Mouse (Mus musculus) liver, embryonic 14.5 days (tissue): ENCODE results near the gene Rapgef3. TPM values are rescaled to one million over a fixed set of nuclear protein-coding genes. Genes with fewer than 3 reads are reported as not detected.

Experiments
- ATAC-seq: fragments of 200-750 bp; cut with Nextera tagmentation; 2 replicates; pipeline ENCODE4 v1.8.0; 2017; ENCODE audit warnings: moderate number of reproducible peaks, mild to moderate bottlenecking, moderate library complexity; ENCODE audit not compliant: insufficient read depth
- DNase-seq, 3 experiments: peaks; one replicate each; pipeline ENCODE4 v3.0.0-alpha.2; 2012 to 2013; ENCODE audit warnings: low read depth in 3 of 3, low spot score in 3 of 3
- H3K27ac ChIP-seq: fragments of 300-500 bp; sonication (generic); 2 replicates; pipeline ENCODE4 v1.5.1; 2014; ENCODE audit warnings: moderate library complexity, mild to moderate bottlenecking, control low read depth, inconsistent platforms
- H3K27me3 ChIP-seq: fragments of 300-500 bp; sonication (generic); 2 replicates; pipeline ENCODE4 v1.6.1; 2014; ENCODE audit warnings: mild to moderate bottlenecking, low read length, moderate library complexity; ENCODE audit not compliant: control insufficient read depth, insufficient read depth
- H3K36me3 ChIP-seq: fragments of 300-500 bp; sonication (generic); replicated peaks from 2 replicates; pipeline ENCODE4 v1.6.1; 2014; ENCODE audit warnings: low read depth; ENCODE audit not compliant: control insufficient read depth, insufficient read depth
- H3K4me1 ChIP-seq, 2 experiments: fragments of 200-500 bp in 1 of 2; fragments of 300-500 bp in 1 of 2; sonication (generic) in 1 of 2; replicated peaks; 2 replicates each; pipeline ENCODE4 v1.6.1; 2012 to 2014; ENCODE audit warnings: antibody characterized with exemption in 1 of 2, inconsistent platforms in 1 of 2, low read length in 1 of 2; ENCODE audit not compliant: control insufficient read depth in 2 of 2, insufficient read depth in 2 of 2
- H3K4me2 ChIP-seq: fragments of 300-500 bp; sonication (generic); 2 replicates; pipeline ENCODE4 v1.6.1; 2014; ENCODE audit warnings: low read depth, mild to moderate bottlenecking, control low read depth, moderate library complexity
- H3K4me3 ChIP-seq, 2 experiments: fragments of 200-500 bp in 1 of 2; fragments of 300-500 bp in 1 of 2; sonication (generic) in 1 of 2; 2 replicates each; pipeline ENCODE4 v1.5.1; 2012 to 2014; ENCODE audit warnings: low read depth in 2 of 2, low read length in 2 of 2, mild to moderate bottlenecking in 2 of 2, control low read depth in 1 of 2, inconsistent platforms in 1 of 2, moderate library complexity in 1 of 2; ENCODE audit not compliant: insufficient read depth in 1 of 2
- H3K9ac ChIP-seq: fragments of 300-500 bp; sonication (generic); replicated peaks from 2 replicates; pipeline ENCODE4 v1.6.1; 2014; ENCODE audit warnings: mild to moderate bottlenecking, control low read depth, moderate library complexity
- H3K9me3 ChIP-seq: fragments of 300-500 bp; sonication (generic); 2 replicates; pipeline ENCODE4 v1.6.1; 2016; ENCODE audit warnings: low read length, mixed read lengths; ENCODE audit not compliant: control insufficient read depth
- CTCF ChIP-seq: IDR thresholded peaks from 2 replicates; pipeline ENCODE4 v1.5.1; 2016; ENCODE audit warnings: antibody characterized with exemption, low read depth, control low read depth
- EP300 ChIP-seq: IDR thresholded peaks from 2 replicates; pipeline ENCODE4 v1.6.1; 2016; ENCODE audit warnings: antibody characterized with exemption, low read depth
- WGBS: fragments of 180-500 bp; shearing (Covaris S2); extraction: QIAGEN DNeasy Blood & Tissue Kit; methylation state at CpG from one replicate; pipeline ENCODE4 v1.1.7; 2014; ENCODE audit not compliant: insufficient replicate concordance; 5-methylcytosine and 5-hydroxymethylcytosine counted together
- polyA plus RNA-seq, 2 experiments: library from polyadenylated mRNA; depleted of rRNA in 1 of 2; stranded (reverse) in 1 of 2; unstranded in 1 of 2; fragments of >200 nt; fragmentation: Nextera tagmentation in 1 of 2; extraction: Ambion mirVana in 1 of 2; gene quantifications; 2 replicates each; pipeline versions ENCODE4 v1.2.1 to v1.2.3; 2012 to 2014

Gene Rapgef3
- polyA plus RNA-seq, 2 experiments, result 0.84 to 2.2 TPM

DNA sequence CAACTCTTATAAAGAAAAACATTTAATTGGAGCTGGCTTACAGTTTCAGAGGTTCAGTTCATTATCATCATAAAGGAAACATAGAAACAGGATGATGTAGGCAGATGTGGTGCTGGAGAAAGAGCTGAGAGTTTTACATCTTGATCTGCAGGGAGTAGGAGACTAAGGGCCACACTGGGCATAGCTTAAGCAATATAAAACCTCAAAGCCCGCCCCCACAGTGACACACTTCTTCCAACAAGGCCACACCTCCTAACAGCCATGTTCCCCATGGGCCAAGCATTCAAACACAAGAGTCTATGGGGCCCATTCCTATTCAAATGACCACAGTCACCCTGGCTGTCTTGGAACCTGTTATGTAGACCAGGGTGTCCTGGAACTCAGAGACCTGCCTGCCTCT is 11.8 kb upstream of the Rapgef3 start:
- WGBS, result 63% methylated on average over 1 of the region's 1 CpGs
- Histone ChIP-seq H3K9ac (no peak overlapping the region), H3K36me3 (no peaks in the 10 kb centered on the region), H3K27ac (no peak overlapping the region), H3K27me3 (peaks cover 8% of the 10 kb centered on the region), H3K9me3 (no peaks in the 10 kb centered on the region), H3K4me1 (peaks cover 0 to 9% of the 10 kb centered on the region in 2 experiments; a peak in 2 of 4 replicates), H3K4me3 (no peak overlapping the region), H3K4me2 (no peak overlapping the region)
- ATAC-seq (no peak), DNase-seq (no peak)
- TF ChIP-seq CTCF (no peak), EP300 (no peak)

DNA sequence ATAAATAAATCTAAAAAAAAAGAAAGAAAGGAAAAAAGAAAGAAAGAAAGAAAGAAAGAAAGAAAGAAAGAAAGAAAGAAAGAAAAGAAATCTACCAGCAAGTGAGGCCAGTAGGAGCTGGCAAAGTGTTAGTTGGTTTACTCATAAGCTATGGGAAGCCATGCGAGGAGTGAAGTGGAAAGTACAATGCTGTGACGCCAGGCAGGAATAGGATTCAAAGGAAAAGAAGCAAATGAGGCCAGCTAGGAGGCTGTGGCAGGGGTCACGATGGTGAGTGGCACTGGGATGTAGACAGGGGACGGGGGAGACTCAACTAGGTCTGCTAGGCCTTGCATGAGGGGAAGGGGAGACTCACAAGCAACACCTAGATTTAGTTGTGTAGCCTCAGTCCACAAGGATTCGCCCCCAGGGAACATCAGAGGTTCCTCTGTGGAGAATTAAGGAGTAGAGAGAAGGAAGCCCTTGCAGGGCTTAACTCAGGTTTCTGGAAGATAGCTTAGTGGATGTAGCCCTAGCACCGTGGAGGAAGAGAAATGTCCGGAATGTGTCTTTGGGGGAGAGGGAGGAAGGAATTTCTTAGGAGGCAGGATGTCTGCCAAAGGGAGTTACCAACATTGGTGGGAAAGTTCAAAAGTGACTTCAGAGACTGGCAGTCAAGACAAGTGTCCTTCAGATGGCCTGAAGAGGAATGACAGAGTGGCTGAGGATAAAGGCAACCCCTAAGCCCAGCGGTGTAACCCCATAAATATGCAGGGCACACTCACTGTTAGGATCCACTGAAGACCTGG is 10.7 kb upstream of the Rapgef3 start, which contains the start of gene Slc48a1:
Gene Slc48a1 (plus strand): TSS at position 210 of the 788 bp plus-strand sequence.
- DNase-seq (no peak), ATAC-seq (no peak)
- Histone ChIP-seq H3K4me3 (no peak within 1 kb of the TSS), H3K4me2 (no peak within 1 kb of the TSS), H3K9me3 (no peaks in the 10 kb centered on the region), H3K9ac (no peak within 1 kb of the TSS), H3K27me3 (peaks cover 8% of the 10 kb centered on the region), H3K27ac (no peak within 1 kb of the TSS), H3K36me3 (no peaks in the 10 kb centered on the region), H3K4me1 (peaks cover 0 to 10% of the 10 kb centered on the region in 2 experiments; a peak in 2 of 4 replicates)
- 60% methylated on average over 8 of the region's 8 CpGs for WGBS
- no peak for TF ChIP-seq EP300
- no peak for TF ChIP-seq CTCF

DNA sequence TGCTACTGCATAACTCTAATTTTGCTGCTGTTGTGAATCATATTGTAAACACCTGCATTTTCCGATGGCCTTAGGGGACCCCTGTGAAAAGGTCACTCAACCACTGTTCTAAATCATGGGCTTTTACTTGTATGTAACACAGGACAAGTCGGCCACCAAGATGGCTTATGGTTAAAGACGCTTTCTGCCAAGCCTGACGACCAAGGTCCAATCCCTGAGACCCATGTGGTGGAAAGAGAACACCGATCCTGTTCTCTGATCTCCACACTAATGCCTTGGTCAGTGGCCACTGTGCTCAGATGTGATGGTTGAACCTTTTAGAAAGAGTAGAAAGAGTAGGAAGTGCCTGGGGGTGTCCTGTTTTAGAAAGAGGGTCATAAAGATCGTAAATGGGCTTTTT is 9.1 kb upstream of the Rapgef3 start:
- no peak for ATAC-seq
- Histone ChIP-seq H3K4me2 (no peak overlapping the region), H3K36me3 (no peaks in the 10 kb centered on the region), H3K4me3 (no peak overlapping the region), H3K27me3 (peaks cover under 1% of the 10 kb centered on the region; the same call in 1 of the 2 replicates), H3K9me3 (no peaks in the 10 kb centered on the region), H3K4me1 (peaks cover 0 to 12% of the 10 kb centered on the region in 2 experiments; a peak in 2 of 4 replicates), H3K9ac (no peak overlapping the region), H3K27ac (no peak overlapping the region)
- no peak for DNase-seq
- no peak for TF ChIP-seq EP300
- no peak for TF ChIP-seq CTCF
- 72% methylated on average over 6 of the region's 6 CpGs for WGBS

DNA sequence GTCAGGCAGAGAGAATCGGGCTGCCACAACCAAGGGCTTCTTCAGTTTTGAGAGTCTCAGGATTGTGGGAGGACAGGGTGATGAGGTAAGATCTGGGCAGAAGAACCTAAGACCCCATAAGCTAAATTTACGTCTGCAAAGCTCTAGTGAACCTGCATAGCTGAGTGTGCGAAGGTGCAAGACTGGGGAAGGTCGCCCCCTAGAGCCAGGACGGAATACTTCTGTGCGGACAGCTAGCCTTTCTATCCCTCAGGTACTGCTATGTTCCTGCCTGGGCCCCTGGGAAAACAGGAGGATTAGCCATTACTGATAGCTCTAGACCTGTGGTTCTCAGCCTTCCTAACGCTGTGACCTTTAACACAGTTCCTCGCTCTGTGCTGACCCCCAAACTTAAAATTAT is 8.7 kb upstream of the Rapgef3 start:
- no peak for TF ChIP-seq EP300
- peak; percentile 87 for TF ChIP-seq CTCF
- Histone ChIP-seq H3K36me3 (no peaks in the 10 kb centered on the region), H3K4me2 (no peak overlapping the region), H3K27ac (no peak overlapping the region), H3K9ac (no peak overlapping the region), H3K27me3 (no peaks in the 10 kb centered on the region; the same call in 1 of the 2 replicates), H3K4me3 (no peak overlapping the region), H3K4me1 (peaks cover 0 to 12% of the 10 kb centered on the region in 2 experiments; a peak in 2 of 4 replicates), H3K9me3 (no peaks in the 10 kb centered on the region)
- DNase-seq, result no peak
- no peak for ATAC-seq
- 7% methylated on average over 8 of the region's 8 CpGs for WGBS

DNA sequence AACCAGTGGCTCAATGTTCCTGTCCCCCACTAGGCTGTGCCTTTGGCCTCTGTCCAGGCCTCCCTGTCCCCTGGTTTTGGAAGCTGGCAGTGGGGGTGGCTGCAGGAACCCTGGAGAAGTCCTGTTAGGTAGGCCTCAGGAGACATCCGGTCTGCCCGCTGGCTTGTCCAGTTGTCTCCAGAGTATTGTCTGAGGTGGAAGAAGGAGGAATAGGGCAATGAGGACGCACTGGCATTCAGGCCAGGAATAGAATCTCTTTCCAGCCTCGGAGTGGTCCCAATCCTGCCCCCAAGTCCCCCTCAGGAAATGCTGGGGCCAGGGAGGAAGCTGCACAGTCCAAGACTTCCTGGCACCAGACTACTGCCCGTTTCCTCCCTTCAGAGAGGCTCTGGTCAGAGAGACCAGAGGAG is 6.2 kb upstream of the Rapgef3 start:
- Histone ChIP-seq H3K27me3 (peaks cover 9% of the 10 kb centered on the region), H3K4me1 (peaks cover 0 to 12% of the 10 kb centered on the region in 2 experiments; a peak in 2 of 4 replicates), H3K27ac (no peak overlapping the region), H3K9me3 (no peaks in the 10 kb centered on the region), H3K9ac (no peak overlapping the region), H3K4me3 (no peak overlapping the region), H3K4me2 (no peak overlapping the region), H3K36me3 (no peaks in the 10 kb centered on the region)
- DNase-seq (no peak), ATAC-seq (peak; percentile 38; the same call in 1 of the 2 replicates)
- TF ChIP-seq EP300 (no peak), CTCF (no peak)
- WGBS, result 24% methylated on average over 5 of the region's 5 CpGs
